Mouse (Mus musculus): ENCODE results near the gene Ip6k1. TPM values are rescaled to one million over a fixed set of nuclear protein-coding genes. Genes with fewer than 3 reads are reported as not detected.

The Ip6k1 gene
- 29.1 and 29.2 TPM in 2 replicates for polyA plus RNA-seq (2014; fragmentation: Nextera tagmentation; extraction: Ambion mirVana)

GRCm38 (mm10) chr9:108001922-108002770 is at the start of gene Ip6k1:
TSS of gene Ip6k1 (plus strand) at chr9:108002501.
- Histone ChIP-seq H3K4me3 (ENCODE audit: low read depth, low read length) (peak within 1 kb of the TSS; percentile 94), H3K4me1 (ENCODE audit: control insufficient read depth, insufficient read depth, low read length) (peaks cover 15% of the 10 kb centered on the region)
- ATAC-seq (ENCODE audit: insufficient number of reproducible peaks, insufficient read depth, low FRiP score, low read depth) = peak; percentile 99

GRCm38 (mm10) chr9:107955613-107956289 is 46.5 kb upstream of the Ip6k1 start:
- Histone ChIP-seq H3K27me3 (ENCODE audit: control insufficient read depth, insufficient read depth, low read length) (no peaks in the 10 kb centered on the region), H3K4me3 (ENCODE audit: low read depth, low read length) (no peak overlapping the region), H3K9ac (replicated peaks; ENCODE audit: low read depth, low read length) (no peak overlapping the region), H3K4me1 (ENCODE audit: control insufficient read depth, insufficient read depth, low read length) (0 out of 2 replicates have a peak, but pooled peaks cover 6% of the 10 kb centered on the region), H3K27ac (ENCODE audit: low read length) (no peak overlapping the region), H3K36me3 (ENCODE audit: control insufficient read depth, insufficient read depth, low read length) (0 out of 2 replicates have a peak, but pooled peaks cover 13% of the 10 kb centered on the region), H3K9me3 (ENCODE audit: control insufficient read depth, low read depth, low read length) (no peaks in the 10 kb centered on the region), H3K4me2 (replicated peaks; ENCODE audit: low read depth, low read length) (no peak overlapping the region)
- whole genome bisulfite sequencing = 80% methylated on average over 6 of the region's 6 CpGs
- ATAC-seq (ENCODE audit: insufficient number of reproducible peaks, insufficient read depth, low FRiP score, low read depth) = no peak

More at GRCm38 (mm10) chr9:108001922-108002770, at the start of gene Ip6k1:
- H3K27me3 ChIP-seq (ENCODE audit: control insufficient read depth, insufficient read depth, low read length) = no peaks in the 10 kb centered on the region
- peak within 1 kb of the TSS; percentile 83 for H3K4me2 ChIP-seq (replicated peaks; ENCODE audit: low read depth, low read length)
- H3K27ac ChIP-seq (ENCODE audit: low read length) = peak within 1 kb of the TSS; percentile 87
- under 1% methylated on average over 51 of the region's 51 CpGs for WGBS
- peak within 1 kb of the TSS; percentile 89 for H3K9ac ChIP-seq (replicated peaks; ENCODE audit: low read depth, low read length)
- H3K9me3 ChIP-seq (ENCODE audit: control insufficient read depth, low read depth, low read length) = no peaks in the 10 kb centered on the region
- no peaks in the 10 kb centered on the region for H3K36me3 ChIP-seq (ENCODE audit: control insufficient read depth, insufficient read depth, low read length)

- no peak overlapping the region for H3K4me3 ChIP-seq (ENCODE audit: low read depth, low read length)
- no peak overlapping the region for H3K9ac ChIP-seq (replicated peaks; ENCODE audit: low read depth, low read length)
- H3K4me2 ChIP-seq (replicated peaks; ENCODE audit: low read depth, low read length) = no peak overlapping the region
- no peaks in the 10 kb centered on the region for H3K9me3 ChIP-seq (ENCODE audit: control insufficient read depth, low read depth, low read length)
- H3K27ac ChIP-seq (ENCODE audit: low read length) = no peak overlapping the region
- no peak for ATAC-seq (ENCODE audit: insufficient number of reproducible peaks, insufficient read depth, low FRiP score, low read depth)
- H3K36me3 ChIP-seq (ENCODE audit: control insufficient read depth, insufficient read depth, low read length) = peaks cover 21% of the 10 kb centered on the region; the same call in 1 of the 2 replicates
- WGBS = 74% methylated on average over 6 of the region's 6 CpGs
- no peaks in the 10 kb centered on the region for H3K4me1 ChIP-seq (ENCODE audit: control insufficient read depth, insufficient read depth, low read length)
- H3K27me3 ChIP-seq (ENCODE audit: control insufficient read depth, insufficient read depth, low read length) = no peaks in the 10 kb centered on the region
Measured at GRCm38 (mm10) chr9:107957141-107957540, 45.2 kb upstream of the Ip6k1 start.

GRCm38 (mm10) chr9:107959896-107960295 is 42.4 kb upstream of the Ip6k1 start:
- H3K4me2 ChIP-seq (replicated peaks; ENCODE audit: low read depth, low read length) = no peak overlapping the region
- ATAC-seq (ENCODE audit: insufficient number of reproducible peaks, insufficient read depth, low FRiP score, low read depth) = no peak
- H3K9me3 ChIP-seq (ENCODE audit: control insufficient read depth, low read depth, low read length) = no peaks in the 10 kb centered on the region
- H3K9ac ChIP-seq (replicated peaks; ENCODE audit: low read depth, low read length) = no peak overlapping the region
- H3K27ac ChIP-seq (ENCODE audit: low read length) = no peak overlapping the region
- H3K4me3 ChIP-seq (ENCODE audit: low read depth, low read length) = no peak overlapping the region
- no peaks in the 10 kb centered on the region for H3K27me3 ChIP-seq (ENCODE audit: control insufficient read depth, insufficient read depth, low read length)
- peaks cover 27% of the 10 kb centered on the region; the same call in 1 of the 2 replicates for H3K36me3 ChIP-seq (ENCODE audit: control insufficient read depth, insufficient read depth, low read length)
- WGBS = 44% methylated on average over 6 of the region's 6 CpGs
- H3K4me1 ChIP-seq (ENCODE audit: control insufficient read depth, insufficient read depth, low read length) = no peaks in the 10 kb centered on the region

- H3K9ac ChIP-seq (replicated peaks; ENCODE audit: low read depth, low read length) = no peak overlapping the region
- H3K4me2 ChIP-seq (replicated peaks; ENCODE audit: low read depth, low read length) = no peak overlapping the region
- ATAC-seq (ENCODE audit: insufficient number of reproducible peaks, insufficient read depth, low FRiP score, low read depth) = no peak
- no peaks in the 10 kb centered on the region for H3K27me3 ChIP-seq (ENCODE audit: control insufficient read depth, insufficient read depth, low read length)
- no peaks in the 10 kb centered on the region for H3K9me3 ChIP-seq (ENCODE audit: control insufficient read depth, low read depth, low read length)
- H3K4me3 ChIP-seq (ENCODE audit: low read depth, low read length) = no peak overlapping the region
- H3K4me1 ChIP-seq (ENCODE audit: control insufficient read depth, insufficient read depth, low read length) = no peaks in the 10 kb centered on the region
- WGBS = 76% methylated on average over 4 of the region's 4 CpGs
- no peak overlapping the region for H3K27ac ChIP-seq (ENCODE audit: low read length)
- H3K36me3 ChIP-seq (ENCODE audit: control insufficient read depth, insufficient read depth, low read length) = peaks cover 27% of the 10 kb centered on the region; the same call in 1 of the 2 replicates
Measured at GRCm38 (mm10) chr9:107960928-107961327, 41.4 kb upstream of the Ip6k1 start.

- no peaks in the 10 kb centered on the region for H3K4me1 ChIP-seq (ENCODE audit: control insufficient read depth, insufficient read depth, low read length)
- H3K9me3 ChIP-seq (ENCODE audit: control insufficient read depth, low read depth, low read length) = no peaks in the 10 kb centered on the region
- H3K27me3 ChIP-seq (ENCODE audit: control insufficient read depth, insufficient read depth, low read length) = no peaks in the 10 kb centered on the region
- no peak overlapping the region for H3K4me3 ChIP-seq (ENCODE audit: low read depth, low read length)
- 87% methylated on average over 10 of the region's 10 CpGs for WGBS
- no peak for ATAC-seq (ENCODE audit: insufficient number of reproducible peaks, insufficient read depth, low FRiP score, low read depth)
- peak overlapping the region; percentile 15; the same call in 1 of the 2 replicates for H3K27ac ChIP-seq (ENCODE audit: low read length)
- H3K36me3 ChIP-seq (ENCODE audit: control insufficient read depth, insufficient read depth, low read length) = peaks cover 27% of the 10 kb centered on the region; the same call in 1 of the 2 replicates
- no peak overlapping the region for H3K4me2 ChIP-seq (replicated peaks; ENCODE audit: low read depth, low read length)
- H3K9ac ChIP-seq (replicated peaks; ENCODE audit: low read depth, low read length) = no peak overlapping the region
Measured at GRCm38 (mm10) chr9:107961351-107961762, 40.9 kb upstream of the Ip6k1 start.

- WGBS = 57% methylated on average over 5 of the region's 5 CpGs
- ATAC-seq (ENCODE audit: insufficient number of reproducible peaks, insufficient read depth, low FRiP score, low read depth) = no peak
Measured at GRCm38 (mm10) chr9:107961881-107962280, 40.4 kb upstream of the Ip6k1 start.

GRCm38 (mm10) chr9:107962916-107963315 is 39.4 kb upstream of the Ip6k1 start:
- Histone ChIP-seq H3K9me3 (ENCODE audit: control insufficient read depth, low read depth, low read length) (no peaks in the 10 kb centered on the region), H3K9ac (replicated peaks; ENCODE audit: low read depth, low read length) (no peak overlapping the region), H3K4me1 (ENCODE audit: control insufficient read depth, insufficient read depth, low read length) (no peaks in the 10 kb centered on the region), H3K27ac (ENCODE audit: low read length) (no peak overlapping the region), H3K36me3 (ENCODE audit: control insufficient read depth, insufficient read depth, low read length) (peaks cover 26% of the 10 kb centered on the region), H3K4me3 (ENCODE audit: low read depth, low read length) (no peak overlapping the region), H3K4me2 (replicated peaks; ENCODE audit: low read depth, low read length) (no peak overlapping the region), H3K27me3 (ENCODE audit: control insufficient read depth, insufficient read depth, low read length) (no peaks in the 10 kb centered on the region)
- 91% methylated on average over 9 of the region's 9 CpGs for WGBS
- ATAC-seq (ENCODE audit: insufficient number of reproducible peaks, insufficient read depth, low FRiP score, low read depth) = no peak

More at GRCm38 (mm10) chr9:107961881-107962280, 40.4 kb upstream of the Ip6k1 start:
- Histone ChIP-seq H3K4me3 (ENCODE audit: low read depth, low read length) (no peak overlapping the region), H3K36me3 (ENCODE audit: control insufficient read depth, insufficient read depth, low read length) (peaks cover 27% of the 10 kb centered on the region; the same call in 1 of the 2 replicates), H3K9me3 (ENCODE audit: control insufficient read depth, low read depth, low read length) (no peaks in the 10 kb centered on the region), H3K27me3 (ENCODE audit: control insufficient read depth, insufficient read depth, low read length) (no peaks in the 10 kb centered on the region), H3K27ac (ENCODE audit: low read length) (peak overlapping the region; percentile 15; the same call in 1 of the 2 replicates), H3K4me1 (ENCODE audit: control insufficient read depth, insufficient read depth, low read length) (no peaks in the 10 kb centered on the region), H3K4me2 (replicated peaks; ENCODE audit: low read depth, low read length) (no peak overlapping the region), H3K9ac (replicated peaks; ENCODE audit: low read depth, low read length) (no peak overlapping the region)
